Mouse (Mus musculus) NIH3T3 (cell line): Measurements from ENCODE around the gene Stkld1.

Experiments
- DNase-seq: peaks from one replicate; pipeline ENCODE4 v3.0.0-alpha.2; 2012; ENCODE audit warnings: low read depth

Gene Stkld1

GRCm38 (mm10) chr2:26915927-26916728 lies 17.7 kb upstream of the Stkld1 start, which contains the start of the genes Surf2 and Surf1:
TSS of gene Surf2 (plus strand) at chr2:26916367.
TSS of gene Surf1 (minus strand) at chr2:26916530.
- DNase-seq, result peak; percentile 88

- DNase-seq, result no peak
These were observed 17.1 kb upstream of the Stkld1 start for GRCm38 (mm10) chr2:26916738-26917137.

GRCm38 (mm10) chr2:26919684-26920083 lies 14.2 kb upstream of the Stkld1 start:
- no peak for DNase-seq

- DNase-seq, result no peak
These were observed 13.5 kb upstream of the Stkld1 start for GRCm38 (mm10) chr2:26920190-26920855.

GRCm38 (mm10) chr2:26921784-26922183 lies 12.1 kb upstream of the Stkld1 start:
- peak; percentile 27 for DNase-seq

DNA sequence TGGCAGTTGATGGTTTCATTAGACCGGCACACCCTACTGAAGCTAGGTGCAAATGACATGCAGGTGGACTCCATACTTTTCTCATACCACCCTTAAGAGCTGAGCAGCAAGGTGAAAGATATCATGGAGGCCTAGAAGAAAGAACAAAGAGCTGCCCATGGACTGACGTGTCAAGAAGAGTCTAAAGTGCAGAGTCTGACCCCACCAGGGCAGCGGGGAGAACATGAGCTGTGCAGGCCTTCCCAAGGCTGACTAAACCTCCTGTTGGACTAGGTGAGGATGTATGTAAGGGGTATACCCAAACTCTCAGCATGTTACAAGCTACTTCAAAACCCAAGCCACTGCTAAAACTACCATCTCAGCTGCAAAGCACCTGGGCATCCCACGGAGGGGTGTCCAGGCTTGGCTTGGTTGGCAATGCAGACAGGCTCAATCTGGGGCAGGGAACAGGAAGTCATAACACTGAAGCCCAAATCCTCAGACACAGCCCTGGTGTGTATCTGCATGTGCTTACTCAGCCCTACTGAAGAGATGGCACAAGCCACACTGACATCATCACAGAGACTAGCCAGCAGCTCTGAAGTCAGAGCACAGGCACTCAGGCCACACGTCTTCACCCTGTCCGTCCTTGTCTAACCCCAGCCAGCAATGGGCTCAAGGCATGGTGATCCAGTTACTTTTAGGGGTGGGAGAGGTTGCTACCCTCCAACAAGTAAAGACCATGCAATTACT lies 5.9 kb upstream of the Stkld1 start:
- DNase-seq, result no peak

DNA sequence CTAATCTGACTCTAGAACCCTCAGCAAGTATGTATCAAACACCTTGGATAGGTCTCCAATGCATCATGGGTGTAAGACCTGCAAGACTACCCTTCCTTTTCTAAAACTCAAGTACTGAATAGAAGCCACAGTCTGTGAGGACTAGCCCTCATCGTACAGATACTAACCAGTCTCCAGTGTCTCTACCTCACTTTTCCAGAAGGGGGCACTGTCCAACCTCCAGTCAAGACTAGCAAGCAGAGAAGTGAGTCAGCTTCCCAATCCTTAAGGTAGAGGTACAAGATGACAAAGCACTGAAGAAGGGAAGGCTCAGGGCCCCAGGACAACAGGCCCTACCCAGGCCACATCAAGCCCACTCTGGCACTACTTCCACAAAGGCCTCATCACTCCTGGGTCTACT lies 3.5 kb upstream of the Stkld1 start:
- peak; percentile 76 for DNase-seq

DNA sequence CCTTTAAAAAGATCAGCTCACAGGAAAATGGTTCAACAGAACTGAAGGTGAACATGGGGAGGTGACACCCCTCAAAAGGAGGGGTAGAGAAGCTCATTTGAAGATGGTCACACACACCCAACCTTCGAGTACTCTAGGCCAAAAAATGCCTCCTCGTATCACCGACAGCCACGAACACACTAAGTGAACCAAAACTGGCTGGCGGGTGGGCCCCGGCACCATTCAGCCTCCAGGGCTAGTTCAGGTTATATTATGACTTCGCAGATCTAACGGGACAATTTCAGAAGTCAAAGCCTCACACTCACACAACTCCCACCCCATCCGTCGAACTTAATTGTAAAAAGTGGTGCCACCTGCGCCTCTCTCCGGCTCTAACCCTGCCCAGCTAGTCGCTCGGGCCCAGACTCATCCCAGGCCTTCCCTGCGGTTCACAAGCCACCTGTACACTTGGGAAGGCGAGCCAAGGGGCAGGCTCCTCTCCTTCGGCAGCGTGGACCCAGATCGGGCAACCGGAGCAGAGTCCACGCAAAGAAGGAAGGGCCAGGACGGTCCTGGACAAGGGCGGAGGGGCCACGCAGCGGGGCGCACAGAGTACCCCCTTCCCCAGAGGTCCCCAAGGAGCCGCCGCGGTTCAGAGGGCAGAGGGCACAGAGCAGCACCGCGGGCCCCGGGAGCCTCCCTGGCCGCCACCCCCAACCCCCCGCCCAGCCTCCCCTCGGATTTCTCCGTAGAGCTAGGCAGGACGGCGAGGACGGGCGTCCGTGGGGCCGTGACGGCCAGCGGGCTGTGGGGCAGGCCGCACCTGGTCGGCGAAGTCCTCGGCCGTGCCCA lies 1.2 kb upstream of the Stkld1 start:
- DNase-seq, result peak; percentile 52

DNA sequence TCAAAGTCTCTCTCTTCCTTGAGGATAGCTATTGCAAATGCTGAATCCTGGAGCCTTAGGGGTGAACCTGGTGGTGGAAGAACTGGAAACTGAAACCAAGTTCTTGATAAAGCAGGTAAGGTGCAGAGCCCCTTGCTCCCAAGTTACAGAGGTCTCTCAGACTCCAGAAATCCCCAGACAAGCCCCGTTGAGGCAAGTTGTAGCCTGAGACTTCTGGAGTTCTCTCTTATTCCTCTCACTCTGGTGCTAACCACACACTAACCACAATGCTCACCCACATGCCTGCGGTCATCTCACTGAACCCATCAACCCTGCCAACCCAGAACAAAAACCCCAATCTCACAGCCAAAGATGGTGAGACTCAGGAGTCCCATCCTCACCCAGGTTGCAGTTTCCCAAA lies 1.4 kb downstream of the Stkld1 start:
- no peak for DNase-seq

DNA sequence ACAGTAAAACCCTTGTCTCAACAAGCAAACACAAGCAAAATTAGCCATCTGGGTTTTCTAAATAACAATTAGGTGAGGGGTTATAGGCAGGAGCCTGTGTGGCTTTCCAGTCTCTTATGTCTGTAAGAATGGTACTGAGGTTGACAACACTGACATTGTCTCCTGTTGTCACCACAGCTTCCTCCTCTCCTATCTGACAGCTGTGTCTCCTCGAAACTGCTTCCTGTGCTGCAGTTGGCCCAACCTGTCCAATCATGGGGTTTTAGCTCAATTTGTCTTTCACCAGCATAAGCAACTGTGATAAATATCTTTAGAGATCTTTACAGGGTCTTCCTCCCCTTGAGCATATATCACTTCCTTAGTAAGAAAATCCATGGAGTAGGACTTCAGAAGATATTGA lies 2.6 kb downstream of the Stkld1 start:
- DNase-seq, result no peak

- DNase-seq, result no peak
These were observed 7.7 kb downstream of the Stkld1 start for GRCm38 (mm10) chr2:26941539-26941938.

DNA sequence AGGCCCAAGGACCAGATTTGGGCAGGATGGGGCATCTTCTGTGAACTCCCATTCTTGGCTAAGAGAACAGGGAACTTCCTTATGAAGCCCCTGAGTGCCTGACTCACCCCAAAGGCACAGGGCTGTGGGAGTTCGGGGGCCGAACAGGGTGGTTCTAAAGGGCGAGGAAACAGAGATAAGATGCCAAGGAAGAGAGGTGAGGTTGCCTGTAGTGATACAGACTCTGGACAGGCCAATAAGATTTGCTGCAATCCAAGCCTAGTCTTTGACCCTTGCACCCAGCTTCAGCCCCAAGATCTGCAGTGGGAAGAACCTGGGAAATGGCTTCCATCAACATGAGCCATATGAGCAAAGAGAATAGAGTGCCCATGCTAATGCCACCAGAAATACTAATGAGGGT lies 9.4 kb downstream of the Stkld1 start:
- DNase-seq, result no peak

- no peak for DNase-seq
These were observed 16.6 kb downstream of the Stkld1 start for GRCm38 (mm10) chr2:26950411-26950810.

DNA sequence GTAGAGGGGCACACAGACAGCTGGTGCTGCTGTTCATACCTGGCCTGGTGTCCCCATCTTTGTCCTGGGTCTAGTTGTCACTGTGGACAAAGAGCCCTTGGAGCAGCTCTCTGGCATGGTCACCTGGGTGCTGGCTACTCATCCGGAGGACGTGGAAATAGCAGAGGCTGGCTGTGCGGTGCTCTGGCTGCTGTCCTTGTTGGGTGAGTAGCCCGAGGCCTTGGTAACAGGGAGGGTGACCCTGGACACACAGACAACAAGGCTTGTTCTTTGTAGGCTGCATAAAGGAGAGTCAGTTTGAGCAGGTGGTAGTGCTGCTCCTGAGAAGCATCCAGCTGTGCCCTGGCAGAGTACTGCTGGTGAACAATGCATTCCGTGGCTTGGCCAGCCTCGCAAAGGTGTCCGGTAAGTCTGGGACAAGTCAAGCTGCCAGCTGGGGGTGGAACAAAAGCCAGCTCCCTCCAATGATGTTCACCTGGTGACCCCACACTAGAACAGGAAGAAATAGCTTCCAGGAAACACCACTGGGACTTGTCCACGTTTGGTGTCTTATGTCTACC lies 17.6 kb downstream of the Stkld1 start:
- DNase-seq, result no peak

DNA sequence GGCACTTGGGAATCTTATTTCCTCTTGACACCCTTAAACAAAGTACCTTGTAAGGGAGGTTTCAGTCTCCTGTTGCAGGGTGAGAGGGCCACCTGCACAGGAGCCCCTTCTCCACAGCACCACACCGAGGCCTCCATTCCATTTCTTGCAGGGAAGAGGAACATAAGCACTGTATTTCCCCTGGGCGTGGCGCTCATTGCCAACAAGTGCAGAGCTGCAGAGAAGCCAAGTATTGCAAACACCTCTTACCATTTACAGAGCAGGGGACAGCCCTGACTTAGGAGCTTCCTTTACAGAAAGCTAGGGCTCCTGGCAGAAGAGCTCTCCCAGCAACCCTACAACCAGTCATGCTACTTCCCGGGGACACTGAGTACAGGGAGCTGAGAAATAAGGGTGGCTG lies 18.3 kb downstream of the Stkld1 start:
- no peak for DNase-seq

DNA sequence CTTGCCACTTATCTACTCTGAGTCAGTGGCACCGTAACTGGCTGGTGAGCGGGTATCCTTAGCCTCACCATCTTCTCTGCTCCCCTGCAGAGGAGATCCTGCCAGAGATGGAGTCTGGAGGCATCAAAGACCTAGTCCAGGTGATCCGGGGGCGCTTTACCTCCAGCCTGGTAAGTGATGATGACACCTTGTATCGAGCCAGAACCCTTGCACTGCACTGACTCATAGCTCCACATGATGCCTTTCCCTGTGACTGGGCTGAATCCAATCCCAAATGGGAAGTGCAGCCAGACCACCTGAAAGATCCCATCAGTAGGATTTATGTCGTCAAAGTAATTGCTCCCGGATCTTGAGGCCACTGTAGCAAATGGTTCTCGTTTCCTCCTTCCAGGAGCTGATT lies 19.0 kb downstream of the Stkld1 start:
- DNase-seq, result no peak

DNA sequence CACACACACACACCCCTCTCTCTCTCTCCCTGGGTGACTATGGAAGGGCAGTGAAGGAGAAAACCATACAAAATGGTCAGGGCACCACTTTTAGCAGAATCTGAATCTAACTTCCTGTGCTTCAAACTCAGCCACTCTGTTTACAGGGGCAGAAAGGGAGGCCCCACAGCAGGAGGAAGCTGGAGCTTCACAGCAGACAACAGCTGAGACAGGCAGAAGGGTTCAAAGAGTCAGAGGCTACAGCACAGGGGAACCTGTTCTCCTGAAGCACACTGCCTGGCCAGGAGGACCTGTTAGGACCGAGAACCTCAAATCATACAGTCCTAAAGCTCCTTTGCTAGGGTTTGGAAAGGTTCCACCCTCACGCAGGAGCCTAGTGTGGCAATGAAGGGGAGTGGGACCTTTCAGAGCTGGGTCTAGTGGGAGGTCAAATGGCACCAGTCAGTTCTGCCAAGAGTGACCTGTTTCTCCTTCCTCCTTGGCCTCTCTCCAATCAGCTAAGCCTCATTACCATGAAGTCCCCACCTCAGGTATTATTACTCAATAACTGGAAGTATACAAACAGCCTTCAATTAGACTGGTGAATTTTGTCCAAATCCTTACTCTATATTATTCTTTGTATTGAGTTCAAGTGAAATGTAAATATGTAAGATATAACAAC lies 21.0 kb downstream of the Stkld1 start:
- DNase-seq, result no peak

DNA sequence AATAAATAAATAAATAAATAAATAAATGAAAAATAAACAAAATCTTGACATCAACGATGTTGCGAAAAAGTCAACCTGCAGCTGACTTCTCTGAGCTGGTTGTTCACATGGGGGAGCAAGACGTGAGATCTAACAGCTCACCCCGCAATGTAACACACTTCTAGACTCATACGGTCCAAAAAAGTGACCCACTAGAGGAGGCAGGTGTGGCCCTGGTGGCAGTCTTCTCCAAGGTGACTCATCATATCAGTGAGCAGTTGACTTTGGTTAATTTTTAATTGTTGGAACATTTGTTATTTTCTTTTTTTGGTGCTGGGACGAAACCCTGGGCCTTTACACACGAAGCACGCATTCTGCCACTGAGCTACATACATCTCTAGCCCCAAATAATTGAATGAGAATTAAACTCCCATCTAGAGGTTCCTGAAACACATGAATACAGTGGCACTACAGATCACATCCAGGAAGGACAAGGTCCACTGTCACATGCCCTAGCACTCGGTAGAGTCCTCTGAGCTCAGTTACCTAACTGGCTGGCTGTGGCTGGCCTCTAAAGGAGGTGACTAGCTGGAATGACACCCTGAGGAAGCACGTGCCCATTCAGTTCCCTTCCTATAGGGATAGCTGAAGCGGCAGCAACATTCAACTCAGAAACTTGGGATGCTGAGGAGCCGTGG lies 23.1 kb downstream of the Stkld1 start:
- no peak for DNase-seq

GRCm38 (mm10) chr2:26957488-26957859 lies 23.6 kb downstream of the Stkld1 start:
- no peak for DNase-seq

- peak; percentile 44 for DNase-seq
These were observed 26.9 kb downstream of the Stkld1 start for GRCm38 (mm10) chr2:26960756-26961155.
